Mouse (Mus musculus) heart, embryonic 16.5 days (tissue): ENCODE data around the gene Fam216a. TPM values are rescaled to one million over a fixed set of nuclear protein-coding genes. Genes with fewer than 3 reads are reported as not detected.
"Not testable (repeated sequence)": the region's sequence is repeated elsewhere in the genome, so short reads cannot be mapped to it uniquely, and the experiment has no call there.

Experiments
- ATAC-seq: fragments of 200-750 bp; cut with Nextera tagmentation; replicated peaks from 2 replicates; pipeline ENCODE4 v1.8.0; 2017; ENCODE audit warnings: moderate number of reproducible peaks; ENCODE audit not compliant: insufficient read depth, low FRiP score; ENCODE audit errors: extremely low read depth
- H3K27ac ChIP-seq: fragments of 300-500 bp; sonication (generic); 2 replicates; pipeline ENCODE4 v1.5.1; 2014; ENCODE audit warnings: mild to moderate bottlenecking, low read length, control low read depth, moderate library complexity
- H3K27me3 ChIP-seq: fragments of 300-500 bp; sonication (generic); 2 replicates; pipeline ENCODE4 v1.6.1; 2014; ENCODE audit warnings: low read length, mixed read lengths; ENCODE audit not compliant: control insufficient read depth, insufficient read depth
- H3K36me3 ChIP-seq: fragments of 300-500 bp; sonication (generic); 2 replicates; pipeline ENCODE4 v1.6.1; 2014; ENCODE audit not compliant: control insufficient read depth, insufficient read depth
- H3K4me1 ChIP-seq: fragments of 300-500 bp; sonication (generic); 2 replicates; pipeline ENCODE4 v1.6.1; 2014; ENCODE audit warnings: low read length, mixed read lengths; ENCODE audit not compliant: control insufficient read depth, insufficient read depth
- H3K4me2 ChIP-seq: fragments of 300-500 bp; sonication (generic); 2 replicates; pipeline ENCODE4 v1.6.1; 2014; ENCODE audit warnings: low read depth, mild to moderate bottlenecking, control low read depth, low read length
- H3K4me3 ChIP-seq: fragments of 300-500 bp; sonication (generic); 2 replicates; pipeline ENCODE4 v1.5.1; 2014; ENCODE audit warnings: mild to moderate bottlenecking, control low read depth, low read length
- H3K9ac ChIP-seq: fragments of 300-500 bp; sonication (generic); 2 replicates; pipeline ENCODE4 v1.6.1; 2014; ENCODE audit warnings: low read length, control low read depth
- H3K9me3 ChIP-seq: fragments of 300-500 bp; sonication (generic); replicated peaks from 2 replicates; pipeline ENCODE4 v1.6.1; 2016; ENCODE audit warnings: low read length; ENCODE audit not compliant: control insufficient read depth
- WGBS: fragments of 180-500 bp; shearing (Covaris S2); extraction: QIAGEN DNeasy Blood & Tissue Kit; methylation state at CpG from one replicate; pipeline ENCODE4 v1.1.7; 2014; 5-methylcytosine and 5-hydroxymethylcytosine counted together
- polyA plus RNA-seq: library from polyadenylated mRNA; unstranded; fragments of >200 nt; fragmentation: Nextera tagmentation; extraction: Ambion mirVana; gene quantifications from 2 replicates; pipeline ENCODE4 v1.2.1, GENCODE M21; 2015

Gene Fam216a
- polyA plus RNA-seq, result 50.7 and 51.7 TPM in 2 replicates

- Histone ChIP-seq H3K36me3 (peaks cover 13% of the 10 kb centered on the region), H3K9ac (peak within 1 kb of the TSS; percentile 86), H3K9me3 (no peaks in the 10 kb centered on the region), H3K4me1 (peaks cover 11% of the 10 kb centered on the region), H3K4me3 (peak within 1 kb of the TSS; percentile 91), H3K4me2 (peak within 1 kb of the TSS; percentile 74), H3K27me3 (no peaks in the 10 kb centered on the region), H3K27ac (peak within 1 kb of the TSS; percentile 97)
- peak; percentile 96 for ATAC-seq
- WGBS, result under 1% methylated on average over 53 of the region's 53 CpGs
These were observed at the start of gene Fam216a for GRCm38 (mm10) chr5:122372192-122372769. Fam216a (minus strand) TSS chr5:122372364.

- no peaks in the 10 kb centered on the region for H3K27me3 ChIP-seq
- 0 out of 2 replicates have a peak, but pooled peaks have one; percentile 20 for ATAC-seq
- H3K4me3 ChIP-seq, result peak within 1 kb of the TSS; percentile 92
- peaks cover 18% of the 10 kb centered on the region for H3K4me1 ChIP-seq
- H3K9me3 ChIP-seq, result no peaks in the 10 kb centered on the region
- no peaks in the 10 kb centered on the region for H3K36me3 ChIP-seq
- peak within 1 kb of the TSS; percentile 91 for H3K4me2 ChIP-seq
- WGBS, result 21% methylated on average over 17 of the region's 17 CpGs
- H3K27ac ChIP-seq, result peak within 1 kb of the TSS; percentile 89
- H3K9ac ChIP-seq, result peak within 1 kb of the TSS; percentile 96
These were observed 49.3 kb upstream of the Fam216a start, which contains the start of gene Anapc7 for GRCm38 (mm10) chr5:122421271-122422068. Anapc7 (plus strand) TSS chr5:122421693.

GRCm38 (mm10) chr5:122420676-122421075 lies 48.5 kb upstream of the Fam216a start:
- not testable (repeated sequence) for H3K4me3 ChIP-seq, H3K9me3 ChIP-seq, H3K36me3 ChIP-seq, H3K9ac ChIP-seq, H3K4me2 ChIP-seq, H3K27ac ChIP-seq, H3K27me3 ChIP-seq, ATAC-seq
- 54% methylated on average over 4 of the region's 4 CpGs for WGBS
- peaks cover 18% of the 10 kb centered on the region for H3K4me1 ChIP-seq

- Histone ChIP-seq H3K36me3 (no peaks in the 10 kb centered on the region), H3K9me3 (no peaks in the 10 kb centered on the region), H3K27ac (no peak overlapping the region), H3K27me3 (no peaks in the 10 kb centered on the region), H3K4me2 (no peak overlapping the region), H3K4me1 (no peaks in the 10 kb centered on the region), H3K4me3 (no peak overlapping the region), H3K9ac (no peak overlapping the region)
- 86% methylated on average over 12 of the region's 12 CpGs for WGBS
- ATAC-seq, result no peak
These were observed 43.3 kb upstream of the Fam216a start for GRCm38 (mm10) chr5:122415465-122415864.

- ATAC-seq, result no peak
- no peak overlapping the region for H3K27ac ChIP-seq
- WGBS, result 89% methylated on average over 5 of the region's 5 CpGs
- no peak overlapping the region for H3K4me3 ChIP-seq
- 0 out of 2 replicates have a peak, but pooled peaks cover 9% of the 10 kb centered on the region for H3K36me3 ChIP-seq
- H3K9me3 ChIP-seq, result no peaks in the 10 kb centered on the region
- no peak overlapping the region for H3K4me2 ChIP-seq
- no peaks in the 10 kb centered on the region for H3K4me1 ChIP-seq
- H3K27me3 ChIP-seq, result no peaks in the 10 kb centered on the region
- H3K9ac ChIP-seq, result no peak overlapping the region
These were observed 42.2 kb upstream of the Fam216a start for GRCm38 (mm10) chr5:122414351-122414750.

GRCm38 (mm10) chr5:122412826-122413225 lies 40.7 kb upstream of the Fam216a start:
- no peaks in the 10 kb centered on the region for H3K4me1 ChIP-seq
- no peak overlapping the region for H3K27ac ChIP-seq
- H3K36me3 ChIP-seq, result 0 out of 2 replicates have a peak, but pooled peaks cover 9% of the 10 kb centered on the region
- no peaks in the 10 kb centered on the region for H3K27me3 ChIP-seq
- H3K4me3 ChIP-seq, result no peak overlapping the region
- no peak overlapping the region for H3K9ac ChIP-seq
- no peak for ATAC-seq
- 57% methylated on average over 6 of the region's 6 CpGs for WGBS
- H3K9me3 ChIP-seq, result no peaks in the 10 kb centered on the region
- no peak overlapping the region for H3K4me2 ChIP-seq

GRCm38 (mm10) chr5:122411892-122412291 lies 39.7 kb upstream of the Fam216a start:
- no peaks in the 10 kb centered on the region for H3K9me3 ChIP-seq

GRCm38 (mm10) chr5:122409692-122410645 lies 37.8 kb upstream of the Fam216a start:
- 83% methylated on average over 19 of the region's 19 CpGs for WGBS
- Histone ChIP-seq H3K4me3 (no peak overlapping the region), H3K9ac (no peak overlapping the region), H3K9me3 (no peaks in the 10 kb centered on the region), H3K4me1 (no peaks in the 10 kb centered on the region), H3K4me2 (no peak overlapping the region), H3K36me3 (peaks cover 34% of the 10 kb centered on the region), H3K27me3 (no peaks in the 10 kb centered on the region), H3K27ac (no peak overlapping the region)
- ATAC-seq, result no peak

More at GRCm38 (mm10) chr5:122411892-122412291, 39.7 kb upstream of the Fam216a start:
- H3K4me3 ChIP-seq, result no peak overlapping the region
- no peak overlapping the region for H3K9ac ChIP-seq
- H3K27ac ChIP-seq, result no peak overlapping the region
- H3K4me1 ChIP-seq, result no peaks in the 10 kb centered on the region
- WGBS, result 72% methylated on average over 5 of the region's 5 CpGs
- ATAC-seq, result no peak
- H3K4me2 ChIP-seq, result no peak overlapping the region
- H3K27me3 ChIP-seq, result no peaks in the 10 kb centered on the region
- H3K36me3 ChIP-seq, result peaks cover 15% of the 10 kb centered on the region
